8 mouse cellular contexts compared by ENCODE assay signal in the genomic region with DNA sequence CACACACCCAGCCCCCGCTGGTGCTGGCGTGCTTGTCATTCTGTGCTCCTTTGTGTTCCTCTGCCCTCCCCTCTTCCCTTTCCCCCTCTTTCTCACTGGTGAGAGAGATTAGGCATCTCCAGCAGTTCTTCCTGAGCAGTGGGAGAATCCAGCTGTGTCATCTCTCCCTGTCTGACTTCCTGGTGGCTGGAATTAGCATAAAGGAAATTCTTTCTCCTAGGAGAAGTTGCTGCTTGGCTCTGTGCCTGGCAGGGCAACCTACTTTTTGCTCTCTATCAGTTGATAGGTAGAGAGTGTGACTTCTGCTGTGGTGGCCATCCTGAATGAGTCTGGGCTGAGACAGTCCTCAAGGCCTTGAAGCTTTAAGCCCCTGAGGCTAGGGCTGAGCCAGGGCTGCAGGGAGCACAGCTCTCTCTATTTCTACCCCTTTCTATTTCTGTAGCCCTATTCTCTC.
A peak's percentile ranks its signal among the peaks of the same experiment; 100 is the strongest.
DNase-seq lines count a peak whose midpoint lies in the region; ATAC-seq lines count a peak whose summit lies in the region.

No protein-coding gene starts in this region.

- H3K27me3 ChIP-seq in liver, embryonic 13.5 days, result no peaks in the 10 kb centered on the region
- no peaks in the 10 kb centered on the region for H3K27me3 ChIP-seq in liver, embryonic 12.5 days (replicated peaks)
- no peaks in the 10 kb centered on the region for H3K27me3 ChIP-seq in intestine, embryonic 16.5 days (replicated peaks; ENCODE audit: control insufficient read depth, insufficient read depth, low read length)

- ATAC-seq in liver, embryonic 13.5 days (ENCODE audit: low read depth), result peak; percentile 34; the same call in 1 of the 2 replicates
- ATAC-seq in liver, embryonic 12.5 days, result no peak; the same call in 1 of the 2 replicates
- peak; percentile 46; the same call in 1 of the 2 replicates for ATAC-seq in intestine, embryonic 16.5 days

- WGBS in liver, embryonic 13.5 days (ENCODE audit: insufficient replicate concordance), result 49% methylated on average over 2 of the region's 2 CpGs
- WGBS in liver, embryonic 12.5 days (ENCODE audit: insufficient replicate concordance), result 33% methylated on average over 2 of the region's 2 CpGs
- 28% methylated on average over 2 of the region's 2 CpGs for WGBS in intestine, embryonic 16.5 days

- no peak overlapping the region for H3K4me2 ChIP-seq in liver, embryonic 13.5 days
- no peak overlapping the region for H3K4me2 ChIP-seq in liver, embryonic 12.5 days
- H3K4me2 ChIP-seq in intestine, embryonic 16.5 days (ENCODE audit: low read depth, low read length), result no peak overlapping the region

- H3K9ac ChIP-seq in liver, embryonic 13.5 days, result no peak overlapping the region
- H3K9ac ChIP-seq in liver, embryonic 12.5 days, result no peak overlapping the region
- no peak overlapping the region for H3K9ac ChIP-seq in intestine, embryonic 16.5 days (ENCODE audit: low read depth, low read length)

- peak; percentile 28 to 43 for DNase-seq in cerebellum, postnatal 14 days
- DNase-seq in cerebellum, adult 11 months, result no peak
- no peak for DNase-seq in liver, embryonic 13.5 days
- DNase-seq in retina, embryonic 14.5 days (ENCODE audit: low spot score), result peak; percentile 24
- no peak for DNase-seq in urinary bladder, postnatal 36 days (ENCODE audit: low spot score in 2 of 2)
- no peak for DNase-seq in spleen, adult 12 weeks (ENCODE audit: low spot score)

- no peak overlapping the region for H3K4me3 ChIP-seq in liver, embryonic 13.5 days (replicated peaks)
- H3K4me3 ChIP-seq in liver, embryonic 12.5 days, result no peak overlapping the region
- no peak overlapping the region for H3K4me3 ChIP-seq in intestine, embryonic 16.5 days (ENCODE audit: low read length)

- H3K36me3 ChIP-seq in liver, embryonic 13.5 days, result no peaks in the 10 kb centered on the region
- no peaks in the 10 kb centered on the region for H3K36me3 ChIP-seq in liver, embryonic 12.5 days
- H3K36me3 ChIP-seq in intestine, embryonic 16.5 days (ENCODE audit: control insufficient read depth, insufficient read depth, low read length), result no peaks in the 10 kb centered on the region

- no peaks in the 10 kb centered on the region for H3K9me3 ChIP-seq in liver, embryonic 13.5 days (replicated peaks)
- H3K9me3 ChIP-seq in liver, embryonic 12.5 days (replicated peaks), result no peaks in the 10 kb centered on the region
- no peaks in the 10 kb centered on the region for H3K9me3 ChIP-seq in intestine, embryonic 16.5 days (ENCODE audit: control insufficient read depth, low read length)

- H3K27ac ChIP-seq in liver, embryonic 13.5 days, result no peak overlapping the region
- no peak overlapping the region for H3K27ac ChIP-seq in liver, embryonic 12.5 days
- no peak overlapping the region for H3K27ac ChIP-seq in intestine, embryonic 16.5 days (ENCODE audit: low read length)

- no peaks in the 10 kb centered on the region for H3K4me1 ChIP-seq in liver, embryonic 13.5 days (replicated peaks)
- H3K4me1 ChIP-seq in liver, embryonic 12.5 days, result no peaks in the 10 kb centered on the region
- H3K4me1 ChIP-seq in intestine, embryonic 16.5 days (ENCODE audit: control insufficient read depth, insufficient read depth, low read length), result peaks cover 3% of the 10 kb centered on the region; the same call in 1 of the 2 replicates

Comparison
In these comparisons a context has a peak if more than half of its experiments do, and no peak if none do; other contexts are left out.
1. DNase-seq: peak in cerebellum, postnatal 14 days (2 of 2) and retina, embryonic 14.5 days (single experiment); none in cerebellum, adult 11 months (single experiment), liver, embryonic 13.5 days (single experiment), urinary bladder, postnatal 36 days (0 of 2) and spleen, adult 12 weeks (single experiment).